Mouse (Mus musculus) small intestine, adult 2 months (tissue): ENCODE data around the gene Cish. TPM values are rescaled to one million over a fixed set of nuclear protein-coding genes. Genes with fewer than 3 reads are reported as not detected.
"Not testable (repeated sequence)": the region's sequence is repeated elsewhere in the genome, so short reads cannot be mapped to it uniquely, and the experiment has no call there.

Source experiments
- H3K27ac ChIP-seq: fragments of 200-500 bp; 2 replicates; pipeline ENCODE4 v1.5.1; 2012; ENCODE audit warnings: low read depth, low read length, control low read depth, inconsistent platforms; ENCODE audit not compliant: insufficient read depth
- H3K27me3 ChIP-seq: fragments of 200-500 bp; 2 replicates; pipeline ENCODE4 v1.6.1; 2012; ENCODE audit warnings: mild to moderate bottlenecking, moderate library complexity, low read length, inconsistent platforms; ENCODE audit not compliant: control insufficient read depth, insufficient read depth
- H3K36me3 ChIP-seq: fragments of 200-500 bp; 2 replicates; pipeline ENCODE4 v1.6.1; 2012; ENCODE audit warnings: mild to moderate bottlenecking, low read length, control low read depth, inconsistent platforms; ENCODE audit not compliant: control insufficient read depth, insufficient read depth
- H3K4me1 ChIP-seq: fragments of 200-500 bp; 2 replicates; pipeline ENCODE4 v1.6.1; 2012; ENCODE audit warnings: low read length, inconsistent platforms, mixed read lengths; ENCODE audit not compliant: control insufficient read depth, insufficient read depth, insufficient read length
- H3K4me3 ChIP-seq: fragments of 200-500 bp; 2 replicates; pipeline ENCODE4 v1.5.1; 2012; ENCODE audit warnings: low read depth, mild to moderate bottlenecking, control low read depth, inconsistent platforms, low read length, moderate library complexity
- CTCF ChIP-seq: fragments of 200-500 bp; IDR thresholded peaks from 2 replicates; pipeline ENCODE4 v1.5.1; 2012; ENCODE audit warnings: low read depth, mild to moderate bottlenecking, control low read depth, inconsistent platforms, low read length, moderate library complexity, mixed read lengths; ENCODE audit not compliant: insufficient replicate concordance, insufficient read length; ENCODE audit errors: extremely low read depth
- POLR2A ChIP-seq: fragments of 200-500 bp; IDR thresholded peaks from 2 replicates; pipeline ENCODE4 v1.6.1; 2012; ENCODE audit warnings: low read depth, mild to moderate bottlenecking, control low read depth, inconsistent platforms, low read length, moderate library complexity
- whole genome bisulfite sequencing: fragments of 180-500 bp; shearing (Covaris S2); methylation state at CpG from one replicate; pipeline ENCODE4 v1.1.7; 2018; 5-methylcytosine and 5-hydroxymethylcytosine counted together
- polyA plus RNA-seq: library from polyadenylated mRNA; depleted of rRNA; stranded (reverse); fragments of >200 nt; gene quantifications from 2 replicates; pipeline ENCODE4 v1.2.3, GENCODE M21; 2012

The Cish gene
- polyA plus RNA-seq, 1 experiment: 33.6 TPM

- Histone ChIP-seq H3K36me3 (peaks cover 24% of the 10 kb centered on the region), H3K4me1 (peaks cover 40% of the 10 kb centered on the region)
- whole genome bisulfite sequencing: 70% methylated on average over 7 of the region's 7 CpGs
Measured at GRCm38 (mm10) chr9:107302592-107302991, 6.8 kb downstream of the Cish start.

GRCm38 (mm10) chr9:107303121-107303820 is 7.4 kb downstream of the Cish start:
- 78% methylated on average over 9 of the region's 9 CpGs for WGBS
- no peak for TF ChIP-seq POLR2A
- Histone ChIP-seq H3K27ac (no peak overlapping the region), H3K4me1 (peaks cover 41% of the 10 kb centered on the region), H3K4me3 (no peak overlapping the region), H3K36me3 (peaks cover 24% of the 10 kb centered on the region), H3K27me3 (no peaks in the 10 kb centered on the region)

More at GRCm38 (mm10) chr9:107302592-107302991, 6.8 kb downstream of the Cish start:
- no peak for TF ChIP-seq CTCF
- TF ChIP-seq POLR2A: no peak
- Histone ChIP-seq H3K27ac (no peak overlapping the region), H3K4me3 (no peak overlapping the region), H3K27me3 (no peaks in the 10 kb centered on the region)

- 87% methylated on average over 5 of the region's 5 CpGs for WGBS
- H3K4me1 ChIP-seq: peaks cover 39% of the 10 kb centered on the region
- peaks cover 24% of the 10 kb centered on the region for H3K36me3 ChIP-seq
- no peak overlapping the region for H3K4me3 ChIP-seq
- no peak for TF ChIP-seq CTCF
- no peak for TF ChIP-seq POLR2A
- no peaks in the 10 kb centered on the region for H3K27me3 ChIP-seq
- H3K27ac ChIP-seq: no peak overlapping the region
Measured at GRCm38 (mm10) chr9:107303900-107304299, 8.1 kb downstream of the Cish start.

- H3K4me3 ChIP-seq: no peak overlapping the region
- TF ChIP-seq POLR2A: no peak
- TF ChIP-seq CTCF: no peak
- peaks cover 35% of the 10 kb centered on the region for H3K4me1 ChIP-seq
- no peak overlapping the region for H3K27ac ChIP-seq
- WGBS: 61% methylated on average over 3 of the region's 3 CpGs
- peaks cover 24% of the 10 kb centered on the region for H3K36me3 ChIP-seq
- no peaks in the 10 kb centered on the region for H3K27me3 ChIP-seq
Measured at GRCm38 (mm10) chr9:107304383-107304782, 8.6 kb downstream of the Cish start.

GRCm38 (mm10) chr9:107305012-107305411 is 9.2 kb downstream of the Cish start:
- no peak for TF ChIP-seq CTCF
- no peak for TF ChIP-seq POLR2A
- no peaks in the 10 kb centered on the region for H3K27me3 ChIP-seq
- H3K27ac ChIP-seq: no peak overlapping the region
- WGBS: 82% methylated on average over 4 of the region's 4 CpGs
- H3K36me3 ChIP-seq: peaks cover 22% of the 10 kb centered on the region
- no peak overlapping the region for H3K4me3 ChIP-seq
- peaks cover 35% of the 10 kb centered on the region for H3K4me1 ChIP-seq

GRCm38 (mm10) chr9:107305601-107306542 is 10.0 kb downstream of the Cish start:
- 27% methylated on average over 13 of the region's 13 CpGs for WGBS
- no peaks in the 10 kb centered on the region for H3K27me3 ChIP-seq
- TF ChIP-seq CTCF: no peak
- TF ChIP-seq POLR2A: no peak
- peaks cover 35% of the 10 kb centered on the region for H3K4me1 ChIP-seq
- no peak overlapping the region for H3K4me3 ChIP-seq
- peaks cover 14% of the 10 kb centered on the region for H3K36me3 ChIP-seq
- H3K27ac ChIP-seq: no peak overlapping the region

GRCm38 (mm10) chr9:107306673-107307072 is 10.8 kb downstream of the Cish start:
- 91% methylated on average over 1 of the region's 1 CpGs for WGBS
- H3K36me3 ChIP-seq, H3K27ac ChIP-seq, H3K4me3 ChIP-seq, H3K27me3 ChIP-seq: not testable (repeated sequence)
- H3K4me1 ChIP-seq: peaks cover 35% of the 10 kb centered on the region
